Mouse (Mus musculus): ENCODE measurements at regions not wholly inside any gene's neighbourhood (a gene's known extent, or its start where the extent isn't known, plus 50 kb on each side); places are given as distances from the start of the nearest gene placed in this dataset.

- Histone ChIP-seq H3K27ac (no peak overlapping the region), H3K27me3 (no peaks in the 10 kb centered on the region), H3K4me1 (no peaks in the 10 kb centered on the region), H3K4me3 (no peak overlapping the region), H3K9ac (no peak overlapping the region), H3K36me3 (no peaks in the 10 kb centered on the region), H3K9me3 (no peaks in the 10 kb centered on the region), H3K4me2 (no peak overlapping the region)
- 80% methylated on average over 7 of the region's 7 CpGs for whole genome bisulfite sequencing
- ATAC-seq (ENCODE audit: borderline replicate concordance, extremely low read depth, low FRiP score, low TSS enrichment): no peak
Measured at GRCm38 (mm10) chr15:59218916-59219315, 329.8 kb downstream of the Gm49356 start.

GRCm38 (mm10) chr15:59225637-59226036, 336.5 kb downstream of the Gm49356 start:
- no peak overlapping the region for H3K9ac ChIP-seq
- no peak for ATAC-seq (ENCODE audit: borderline replicate concordance, extremely low read depth, low FRiP score, low TSS enrichment)
- no peak overlapping the region for H3K4me2 ChIP-seq
- H3K9me3 ChIP-seq: no peaks in the 10 kb centered on the region
- H3K4me3 ChIP-seq: no peak overlapping the region
- 81% methylated on average over 6 of the region's 6 CpGs for WGBS
- no peaks in the 10 kb centered on the region for H3K36me3 ChIP-seq
- H3K27me3 ChIP-seq: no peaks in the 10 kb centered on the region
- no peaks in the 10 kb centered on the region for H3K4me1 ChIP-seq
- no peak overlapping the region for H3K27ac ChIP-seq

- no peaks in the 10 kb centered on the region for H3K27me3 ChIP-seq
- no peak overlapping the region for H3K4me3 ChIP-seq
- H3K9ac ChIP-seq: no peak overlapping the region
- H3K9me3 ChIP-seq: no peaks in the 10 kb centered on the region
- ATAC-seq (ENCODE audit: borderline replicate concordance, extremely low read depth, low FRiP score, low TSS enrichment): no peak
- H3K4me2 ChIP-seq: no peak overlapping the region
- H3K27ac ChIP-seq: no peak overlapping the region
- no peaks in the 10 kb centered on the region for H3K4me1 ChIP-seq
- H3K36me3 ChIP-seq: no peaks in the 10 kb centered on the region
- 64% methylated on average over 3 of the region's 3 CpGs for WGBS
Measured at GRCm38 (mm10) chr15:59227293-59227692, 338.2 kb downstream of the Gm49356 start.

- Histone ChIP-seq H3K4me1 (no peaks in the 10 kb centered on the region), H3K4me2 (no peak overlapping the region), H3K27ac (no peak overlapping the region), H3K27me3 (no peaks in the 10 kb centered on the region), H3K36me3 (no peaks in the 10 kb centered on the region), H3K4me3 (no peak overlapping the region), H3K9ac (no peak overlapping the region), H3K9me3 (no peaks in the 10 kb centered on the region)
- no peak for ATAC-seq (ENCODE audit: borderline replicate concordance, extremely low read depth, low FRiP score, low TSS enrichment)
Measured at GRCm38 (mm10) chr15:59230536-59230935, 341.4 kb downstream of the Gm49356 start.

GRCm38 (mm10) chr15:59231703-59232102, 342.6 kb downstream of the Gm49356 start:
- ATAC-seq (ENCODE audit: borderline replicate concordance, extremely low read depth, low FRiP score, low TSS enrichment): no peak
- Histone ChIP-seq H3K27me3 (no peaks in the 10 kb centered on the region), H3K36me3 (no peaks in the 10 kb centered on the region), H3K9ac (no peak overlapping the region), H3K9me3 (no peaks in the 10 kb centered on the region), H3K27ac (no peak overlapping the region), H3K4me1 (no peaks in the 10 kb centered on the region), H3K4me2 (no peak overlapping the region), H3K4me3 (no peak overlapping the region)
- WGBS: 85% methylated on average over 1 of the region's 1 CpGs

GRCm38 (mm10) chr15:59232290-59232689, 343.2 kb downstream of the Gm49356 start:
- H3K4me3 ChIP-seq: no peak overlapping the region
- WGBS: 72% methylated on average over 5 of the region's 5 CpGs
- H3K4me1 ChIP-seq: no peaks in the 10 kb centered on the region
- H3K9ac ChIP-seq: no peak overlapping the region
- H3K27me3 ChIP-seq: no peaks in the 10 kb centered on the region
- H3K27ac ChIP-seq: no peak overlapping the region
- no peak overlapping the region for H3K4me2 ChIP-seq
- no peaks in the 10 kb centered on the region for H3K9me3 ChIP-seq
- ATAC-seq (ENCODE audit: borderline replicate concordance, extremely low read depth, low FRiP score, low TSS enrichment): no peak
- no peaks in the 10 kb centered on the region for H3K36me3 ChIP-seq

- ATAC-seq (ENCODE audit: borderline replicate concordance, extremely low read depth, low FRiP score, low TSS enrichment): no peak
- Histone ChIP-seq H3K27me3 (no peaks in the 10 kb centered on the region), H3K36me3 (no peaks in the 10 kb centered on the region), H3K9ac (no peak overlapping the region), H3K4me2 (no peak overlapping the region), H3K4me3 (no peak overlapping the region), H3K4me1 (no peaks in the 10 kb centered on the region), H3K27ac (no peak overlapping the region), H3K9me3 (no peaks in the 10 kb centered on the region)
- WGBS: 78% methylated on average over 6 of the region's 6 CpGs
Measured at GRCm38 (mm10) chr15:59237446-59238161, 348.5 kb downstream of the Gm49356 start.

GRCm38 (mm10) chr15:59241752-59242151, 352.7 kb downstream of the Gm49356 start:
- Histone ChIP-seq H3K9ac (no peak overlapping the region), H3K9me3 (no peaks in the 10 kb centered on the region), H3K27me3 (no peaks in the 10 kb centered on the region), H3K4me1 (peaks cover 8% of the 10 kb centered on the region; the same call in 1 of the 2 replicates), H3K4me2 (no peak overlapping the region), H3K27ac (no peak overlapping the region), H3K36me3 (no peaks in the 10 kb centered on the region), H3K4me3 (no peak overlapping the region)
- 81% methylated on average over 7 of the region's 7 CpGs for whole genome bisulfite sequencing
- ATAC-seq (ENCODE audit: borderline replicate concordance, extremely low read depth, low FRiP score, low TSS enrichment): no peak

- 39% methylated on average over 4 of the region's 4 CpGs for WGBS
- peaks cover 10% of the 10 kb centered on the region for H3K4me1 ChIP-seq
- ATAC-seq (ENCODE audit: borderline replicate concordance, extremely low read depth, low FRiP score, low TSS enrichment): peak; percentile 77; the same call in 1 of the 2 replicates
- no peaks in the 10 kb centered on the region for H3K36me3 ChIP-seq
- H3K9me3 ChIP-seq: no peaks in the 10 kb centered on the region
- no peaks in the 10 kb centered on the region for H3K27me3 ChIP-seq
- H3K27ac ChIP-seq: peak overlapping the region; percentile 83
- H3K4me2 ChIP-seq: peak overlapping the region; percentile 30; the same call in 1 of the 2 replicates
- H3K4me3 ChIP-seq: no peak overlapping the region
- H3K9ac ChIP-seq: no peak overlapping the region
Measured at GRCm38 (mm10) chr15:59245927-59246649, 357.0 kb downstream of the Gm49356 start.

- 56% methylated on average over 10 of the region's 12 CpGs for WGBS
- no peak overlapping the region for H3K4me2 ChIP-seq
- H3K27me3 ChIP-seq: no peaks in the 10 kb centered on the region
- peaks cover 10% of the 10 kb centered on the region for H3K4me1 ChIP-seq
- H3K9me3 ChIP-seq: no peaks in the 10 kb centered on the region
- H3K36me3 ChIP-seq: no peaks in the 10 kb centered on the region
- no peak overlapping the region for H3K9ac ChIP-seq
- no peak overlapping the region for H3K4me3 ChIP-seq
- H3K27ac ChIP-seq: peak overlapping the region; percentile 17; the same call in 1 of the 2 replicates
- ATAC-seq (ENCODE audit: borderline replicate concordance, extremely low read depth, low FRiP score, low TSS enrichment): no peak
Measured at GRCm38 (mm10) chr15:59248477-59249260, 359.6 kb downstream of the Gm49356 start.

GRCm38 (mm10) chr15:59261380-59261779, 372.3 kb downstream of the Gm49356 start:
- no peak for ATAC-seq (ENCODE audit: borderline replicate concordance, extremely low read depth, low FRiP score, low TSS enrichment)
- H3K27me3 ChIP-seq: no peaks in the 10 kb centered on the region
- WGBS: 67% methylated on average over 1 of the region's 1 CpGs

GRCm38 (mm10) chr15:59262380-59262779, 373.3 kb downstream of the Gm49356 start:
- H3K27me3 ChIP-seq: no peaks in the 10 kb centered on the region
- peaks cover 17% of the 10 kb centered on the region for H3K4me1 ChIP-seq
- no peak overlapping the region for H3K27ac ChIP-seq
- no peak overlapping the region for H3K4me3 ChIP-seq
- H3K9ac ChIP-seq: no peak overlapping the region
- no peaks in the 10 kb centered on the region for H3K9me3 ChIP-seq
- 73% methylated on average over 2 of the region's 2 CpGs for WGBS
- H3K4me2 ChIP-seq: no peak overlapping the region
- no peaks in the 10 kb centered on the region for H3K36me3 ChIP-seq
- ATAC-seq (ENCODE audit: borderline replicate concordance, extremely low read depth, low FRiP score, low TSS enrichment): no peak

More at GRCm38 (mm10) chr15:59261380-59261779, 372.3 kb downstream of the Gm49356 start:
- no peak overlapping the region for H3K4me3 ChIP-seq
- H3K4me2 ChIP-seq: no peak overlapping the region
- peaks cover 17% of the 10 kb centered on the region for H3K4me1 ChIP-seq
- H3K9me3 ChIP-seq: no peaks in the 10 kb centered on the region
- H3K36me3 ChIP-seq: no peaks in the 10 kb centered on the region
- no peak overlapping the region for H3K27ac ChIP-seq
- no peak overlapping the region for H3K9ac ChIP-seq
